Mouse (Mus musculus): ENCODE data around the gene Irs1. TPM values are rescaled to one million over a fixed set of nuclear protein-coding genes. Genes with fewer than 3 reads are reported as not detected.

Gene Irs1
- 10.2 and 11.9 TPM in 2 replicates for polyA plus RNA-seq (2015; fragmentation: Nextera tagmentation; extraction: Ambion mirVana)

- Histone ChIP-seq H3K9me3 (ENCODE audit: control insufficient read depth, low read length) (no peaks in the 10 kb centered on the region), H3K4me3 (ENCODE audit: low read length) (peak within 1 kb of the TSS; percentile 79), H3K9ac (ENCODE audit: low read length) (peak within 1 kb of the TSS; percentile 84), H3K36me3 (ENCODE audit: control insufficient read depth, insufficient read depth, low read length) (no peaks in the 10 kb centered on the region), H3K27me3 (ENCODE audit: control insufficient read depth, insufficient read depth, low read depth, low read length) (peaks cover 3% of the 10 kb centered on the region), H3K27ac (ENCODE audit: low read length) (peak within 1 kb of the TSS; percentile 99), H3K4me1 (replicated peaks; ENCODE audit: control insufficient read depth, insufficient read depth, low read length) (peaks cover 33% of the 10 kb centered on the region), H3K4me2 (ENCODE audit: low read depth, low read length) (peak within 1 kb of the TSS; percentile 90)
- under 1% methylated on average over 39 of the region's 60 CpGs for WGBS
- ATAC-seq (ENCODE audit: low read depth) = peak; percentile 91
These were observed at the start of gene Irs1 for GRCm38 (mm10) chr1:82291151-82291797. Irs1 (minus strand) TSS chr1:82291416.

- no peaks in the 10 kb centered on the region for H3K4me1 ChIP-seq (replicated peaks; ENCODE audit: control insufficient read depth, insufficient read depth, low read length)
- no peaks in the 10 kb centered on the region for H3K36me3 ChIP-seq (ENCODE audit: control insufficient read depth, insufficient read depth, low read length)
- WGBS = 84% methylated on average over 3 of the region's 3 CpGs
- H3K4me2 ChIP-seq (ENCODE audit: low read depth, low read length) = no peak overlapping the region
- H3K27me3 ChIP-seq (ENCODE audit: control insufficient read depth, insufficient read depth, low read depth, low read length) = no peaks in the 10 kb centered on the region
- no peak overlapping the region for H3K4me3 ChIP-seq (ENCODE audit: low read length)
- ATAC-seq (ENCODE audit: low read depth) = no peak
- H3K9ac ChIP-seq (ENCODE audit: low read length) = no peak overlapping the region
- no peak overlapping the region for H3K27ac ChIP-seq (ENCODE audit: low read length)
- no peaks in the 10 kb centered on the region for H3K9me3 ChIP-seq (ENCODE audit: control insufficient read depth, low read length)
These were observed 43.3 kb upstream of the Irs1 start for GRCm38 (mm10) chr1:82334506-82334905.

- H3K27ac ChIP-seq (ENCODE audit: low read length) = no peak overlapping the region
- ATAC-seq (ENCODE audit: low read depth) = no peak
- no peak overlapping the region for H3K9ac ChIP-seq (ENCODE audit: low read length)
- no peaks in the 10 kb centered on the region for H3K4me1 ChIP-seq (replicated peaks; ENCODE audit: control insufficient read depth, insufficient read depth, low read length)
- no peaks in the 10 kb centered on the region for H3K27me3 ChIP-seq (ENCODE audit: control insufficient read depth, insufficient read depth, low read depth, low read length)
- no peaks in the 10 kb centered on the region for H3K36me3 ChIP-seq (ENCODE audit: control insufficient read depth, insufficient read depth, low read length)
- H3K4me3 ChIP-seq (ENCODE audit: low read length) = no peak overlapping the region
- no peak overlapping the region for H3K4me2 ChIP-seq (ENCODE audit: low read depth, low read length)
- H3K9me3 ChIP-seq (ENCODE audit: control insufficient read depth, low read length) = no peaks in the 10 kb centered on the region
These were observed 38.7 kb upstream of the Irs1 start for GRCm38 (mm10) chr1:82329954-82330247.

GRCm38 (mm10) chr1:82329237-82329953 is 38.2 kb upstream of the Irs1 start:
- no peak overlapping the region for H3K4me3 ChIP-seq (ENCODE audit: low read length)
- H3K4me2 ChIP-seq (ENCODE audit: low read depth, low read length) = no peak overlapping the region
- H3K27me3 ChIP-seq (ENCODE audit: control insufficient read depth, insufficient read depth, low read depth, low read length) = no peaks in the 10 kb centered on the region
- H3K36me3 ChIP-seq (ENCODE audit: control insufficient read depth, insufficient read depth, low read length) = no peaks in the 10 kb centered on the region
- no peak for ATAC-seq (ENCODE audit: low read depth)
- H3K9ac ChIP-seq (ENCODE audit: low read length) = no peak overlapping the region
- no peaks in the 10 kb centered on the region for H3K4me1 ChIP-seq (replicated peaks; ENCODE audit: control insufficient read depth, insufficient read depth, low read length)
- H3K9me3 ChIP-seq (ENCODE audit: control insufficient read depth, low read length) = no peaks in the 10 kb centered on the region
- no peak overlapping the region for H3K27ac ChIP-seq (ENCODE audit: low read length)
- WGBS = 79% methylated on average over 4 of the region's 4 CpGs

GRCm38 (mm10) chr1:82328033-82328775 is 37.0 kb upstream of the Irs1 start:
- H3K27me3 ChIP-seq (ENCODE audit: control insufficient read depth, insufficient read depth, low read depth, low read length) = no peaks in the 10 kb centered on the region
- no peak for ATAC-seq (ENCODE audit: low read depth)
- WGBS = 87% methylated on average over 7 of the region's 7 CpGs

GRCm38 (mm10) chr1:82326120-82326519 is 34.9 kb upstream of the Irs1 start:
- Histone ChIP-seq H3K4me2 (ENCODE audit: low read depth, low read length) (no peak overlapping the region), H3K27ac (ENCODE audit: low read length) (no peak overlapping the region), H3K4me1 (replicated peaks; ENCODE audit: control insufficient read depth, insufficient read depth, low read length) (no peaks in the 10 kb centered on the region), H3K36me3 (ENCODE audit: control insufficient read depth, insufficient read depth, low read length) (no peaks in the 10 kb centered on the region), H3K4me3 (ENCODE audit: low read length) (no peak overlapping the region), H3K9ac (ENCODE audit: low read length) (no peak overlapping the region), H3K9me3 (ENCODE audit: control insufficient read depth, low read length) (no peaks in the 10 kb centered on the region), H3K27me3 (ENCODE audit: control insufficient read depth, insufficient read depth, low read depth, low read length) (no peaks in the 10 kb centered on the region)
- ATAC-seq (ENCODE audit: low read depth) = no peak
- 80% methylated on average over 5 of the region's 5 CpGs for WGBS

More at GRCm38 (mm10) chr1:82328033-82328775, 37.0 kb upstream of the Irs1 start:
- H3K4me2 ChIP-seq (ENCODE audit: low read depth, low read length) = no peak overlapping the region
- H3K4me1 ChIP-seq (replicated peaks; ENCODE audit: control insufficient read depth, insufficient read depth, low read length) = no peaks in the 10 kb centered on the region
- no peak overlapping the region for H3K27ac ChIP-seq (ENCODE audit: low read length)
- no peak overlapping the region for H3K9ac ChIP-seq (ENCODE audit: low read length)
- no peaks in the 10 kb centered on the region for H3K36me3 ChIP-seq (ENCODE audit: control insufficient read depth, insufficient read depth, low read length)
- H3K9me3 ChIP-seq (ENCODE audit: control insufficient read depth, low read length) = no peaks in the 10 kb centered on the region
- no peak overlapping the region for H3K4me3 ChIP-seq (ENCODE audit: low read length)

GRCm38 (mm10) chr1:82324131-82324785 is 33.0 kb upstream of the Irs1 start:
- Histone ChIP-seq H3K4me1 (replicated peaks; ENCODE audit: control insufficient read depth, insufficient read depth, low read length) (no peaks in the 10 kb centered on the region), H3K36me3 (ENCODE audit: control insufficient read depth, insufficient read depth, low read length) (no peaks in the 10 kb centered on the region), H3K27ac (ENCODE audit: low read length) (no peak overlapping the region), H3K9ac (ENCODE audit: low read length) (no peak overlapping the region), H3K27me3 (ENCODE audit: control insufficient read depth, insufficient read depth, low read depth, low read length) (no peaks in the 10 kb centered on the region), H3K4me3 (ENCODE audit: low read length) (no peak overlapping the region), H3K9me3 (ENCODE audit: control insufficient read depth, low read length) (no peaks in the 10 kb centered on the region), H3K4me2 (ENCODE audit: low read depth, low read length) (no peak overlapping the region)
- 21% methylated on average over 4 of the region's 4 CpGs for WGBS
- ATAC-seq (ENCODE audit: low read depth) = no peak

- Histone ChIP-seq H3K27ac (ENCODE audit: low read length) (no peak overlapping the region), H3K27me3 (ENCODE audit: control insufficient read depth, insufficient read depth, low read depth, low read length) (no peaks in the 10 kb centered on the region), H3K36me3 (ENCODE audit: control insufficient read depth, insufficient read depth, low read length) (no peaks in the 10 kb centered on the region), H3K4me1 (replicated peaks; ENCODE audit: control insufficient read depth, insufficient read depth, low read length) (0 out of 2 replicates have a peak, but pooled peaks cover 2% of the 10 kb centered on the region), H3K9me3 (ENCODE audit: control insufficient read depth, low read length) (no peaks in the 10 kb centered on the region), H3K4me3 (ENCODE audit: low read length) (no peak overlapping the region), H3K9ac (ENCODE audit: low read length) (no peak overlapping the region), H3K4me2 (ENCODE audit: low read depth, low read length) (no peak overlapping the region)
- WGBS = 73% methylated on average over 1 of the region's 1 CpGs
- ATAC-seq (ENCODE audit: low read depth) = no peak
These were observed 30.2 kb upstream of the Irs1 start for GRCm38 (mm10) chr1:82321441-82321840.

- no peak overlapping the region for H3K9ac ChIP-seq (ENCODE audit: low read length)
- H3K4me3 ChIP-seq (ENCODE audit: low read length) = no peak overlapping the region
- WGBS = 84% methylated on average over 10 of the region's 10 CpGs
- no peaks in the 10 kb centered on the region for H3K27me3 ChIP-seq (ENCODE audit: control insufficient read depth, insufficient read depth, low read depth, low read length)
- H3K9me3 ChIP-seq (ENCODE audit: control insufficient read depth, low read length) = no peaks in the 10 kb centered on the region
- no peak overlapping the region for H3K4me2 ChIP-seq (ENCODE audit: low read depth, low read length)
- ATAC-seq (ENCODE audit: low read depth) = no peak
- H3K4me1 ChIP-seq (replicated peaks; ENCODE audit: control insufficient read depth, insufficient read depth, low read length) = 0 out of 2 replicates have a peak, but pooled peaks cover 2% of the 10 kb centered on the region
- no peak overlapping the region for H3K27ac ChIP-seq (ENCODE audit: low read length)
- no peaks in the 10 kb centered on the region for H3K36me3 ChIP-seq (ENCODE audit: control insufficient read depth, insufficient read depth, low read length)
These were observed 29.6 kb upstream of the Irs1 start for GRCm38 (mm10) chr1:82320864-82321263.

Measured in lung, embryonic 16.5 days (tissue).